Mouse (Mus musculus) mouse trophoblast stem cell (cell line): ENCODE data around the gene Birc2.
"Not testable (repeated sequence)": the region's sequence is repeated elsewhere in the genome, so short reads cannot be mapped to it uniquely, and the experiment has no call there.

Source experiments
- in situ Hi-C, 2 experiments: fragments of 300-500 bp; cut with MseI, MboI; formaldehyde crosslinking; loops; 2 replicates in 1 of 2; 3 replicates in 1 of 2; pipeline ENCODE4 v1.15.1; 2025

Gene Birc2

GRCm38 (mm10) chr9:7836905-7837805 is at the start of gene Birc2:
TSS of gene Birc2 (minus strand) at chr9:7837064.
- in situ Hi-C loops = no loop called here

DNA sequence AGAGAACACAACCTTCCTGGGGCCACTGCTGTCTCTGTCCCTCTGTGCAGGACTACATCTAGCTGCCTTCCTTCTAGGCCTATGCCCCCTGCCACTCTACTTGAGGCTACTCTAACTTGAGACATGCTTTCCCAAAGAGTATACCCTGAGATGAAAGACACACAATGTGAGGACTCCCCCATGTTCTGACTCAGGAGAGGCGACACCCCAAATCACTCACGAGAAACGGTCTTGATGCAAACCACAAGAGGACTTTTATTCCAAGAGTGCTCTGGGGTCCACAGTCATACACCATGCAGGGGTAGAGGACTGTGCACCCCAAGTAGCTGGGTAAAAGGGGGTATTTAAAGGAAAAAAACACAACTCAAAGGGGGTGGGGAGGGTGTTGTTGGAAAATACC is 47.5 kb upstream of the Birc2 start:
- in situ Hi-C loops = no loop called here

DNA sequence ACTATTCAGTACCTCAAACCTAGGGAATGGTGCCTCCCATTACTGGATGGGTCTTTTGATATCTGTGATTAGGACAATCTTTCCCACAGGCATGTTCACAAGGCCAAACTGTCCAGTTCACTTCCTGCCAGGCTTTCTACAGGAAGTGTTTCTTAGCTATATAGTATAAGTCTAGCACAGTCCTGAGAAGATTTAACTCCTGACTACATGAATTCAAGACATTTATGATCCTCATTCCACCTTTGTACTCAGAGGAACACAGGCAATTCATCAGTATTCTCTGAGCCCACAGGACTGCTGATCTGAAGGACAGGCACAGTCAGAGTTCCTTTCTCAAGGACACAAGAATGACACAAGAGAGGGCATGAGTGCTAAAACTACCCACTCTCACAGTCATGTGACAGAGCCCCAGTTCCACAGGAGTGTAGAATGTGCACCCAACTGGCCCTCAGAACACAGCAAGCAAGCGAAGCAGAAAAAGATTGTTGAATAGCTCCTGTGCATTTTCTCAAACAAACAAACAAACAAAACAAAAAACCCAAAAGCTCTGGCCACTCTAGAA is 45.5 kb upstream of the Birc2 start:
- in situ Hi-C loops = no loop called here

- in situ Hi-C loops = no loop called here
These were observed 36.8 kb upstream of the Birc2 start for GRCm38 (mm10) chr9:7873511-7874211.

DNA sequence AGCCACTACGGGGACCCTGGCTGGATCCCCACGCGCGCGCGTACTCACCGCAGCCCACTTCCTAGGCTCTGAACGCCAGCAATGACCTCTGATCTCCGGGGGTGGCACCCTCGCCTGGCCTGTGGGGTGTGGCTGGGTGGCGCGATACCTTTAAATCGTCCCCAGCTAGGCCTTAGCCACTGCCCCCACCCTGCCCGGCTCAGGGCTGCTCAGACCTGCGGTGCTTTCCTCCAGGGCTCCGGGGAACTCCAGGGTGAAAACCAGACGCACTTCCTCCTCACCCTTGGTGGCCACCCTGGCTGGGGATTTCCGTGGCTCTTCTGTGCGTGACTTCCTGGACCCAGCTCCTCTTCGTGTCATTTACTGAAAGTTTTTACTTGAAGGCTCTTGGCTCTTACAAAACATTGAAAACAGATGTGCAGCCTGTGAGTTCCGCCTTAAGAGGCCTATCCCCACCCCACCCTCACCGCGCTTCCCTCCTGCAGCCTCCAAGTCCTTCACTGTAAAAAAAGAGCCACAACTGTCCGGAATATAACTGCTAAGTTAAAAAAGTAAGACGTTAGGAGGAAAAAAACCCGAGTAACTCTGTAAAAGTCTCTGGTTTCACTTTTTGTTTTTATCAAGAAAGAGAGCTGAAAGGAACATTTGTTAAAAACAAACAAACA is 36.0 kb upstream of the Birc2 start, which contains the start of gene Birc3:
TSS of gene Birc3 (minus strand) at position 412 of the 665 bp plus-strand sequence.
- in situ Hi-C loops = no loop called here

GRCm38 (mm10) chr9:7872044-7872774 is 35.3 kb upstream of the Birc2 start:
- in situ Hi-C loops = no loop called here

DNA sequence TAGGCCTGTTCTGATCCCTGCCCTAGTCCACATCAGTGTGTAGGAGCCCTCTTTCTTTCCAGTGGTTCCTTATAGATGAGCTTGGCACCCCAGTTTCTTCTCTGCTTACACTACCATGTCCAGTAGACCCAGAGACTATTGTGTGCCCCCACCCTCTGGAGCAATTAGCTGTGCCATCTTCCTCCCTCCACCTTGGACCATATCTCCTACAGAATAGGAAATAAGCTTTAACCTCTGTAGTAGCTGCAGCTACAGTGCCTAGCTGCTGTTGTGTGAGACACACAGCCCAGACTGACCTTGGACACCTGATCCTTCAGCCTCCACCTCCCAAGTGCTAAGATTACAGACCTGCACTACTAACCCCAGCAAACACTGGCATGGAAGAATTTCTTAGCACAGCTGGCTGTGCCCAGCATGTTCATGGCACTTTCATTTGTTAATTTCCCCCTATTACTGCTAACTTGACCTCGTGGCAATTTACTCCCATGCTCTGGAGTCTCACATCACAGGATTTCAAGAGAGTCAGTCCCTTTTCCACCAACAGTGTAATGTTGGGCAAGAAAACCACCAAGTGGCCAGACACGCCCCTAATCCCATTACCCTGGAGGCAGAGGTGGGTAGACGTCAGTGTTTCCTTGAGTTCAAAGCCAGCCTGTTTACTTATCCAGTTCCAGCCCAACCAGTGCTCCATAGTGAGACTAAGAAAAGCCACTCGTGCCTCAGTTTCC is 34.6 kb upstream of the Birc2 start:
- in situ Hi-C loops = no loop called here

GRCm38 (mm10) chr9:7870556-7871315 is 33.9 kb upstream of the Birc2 start:
- in situ Hi-C loops = no loop called here

- in situ Hi-C loops = no loop called here
These were observed 32.1 kb upstream of the Birc2 start for GRCm38 (mm10) chr9:7868838-7869491.

- in situ Hi-C loops = no loop called here
These were observed 31.1 kb upstream of the Birc2 start for GRCm38 (mm10) chr9:7867981-7868380.

DNA sequence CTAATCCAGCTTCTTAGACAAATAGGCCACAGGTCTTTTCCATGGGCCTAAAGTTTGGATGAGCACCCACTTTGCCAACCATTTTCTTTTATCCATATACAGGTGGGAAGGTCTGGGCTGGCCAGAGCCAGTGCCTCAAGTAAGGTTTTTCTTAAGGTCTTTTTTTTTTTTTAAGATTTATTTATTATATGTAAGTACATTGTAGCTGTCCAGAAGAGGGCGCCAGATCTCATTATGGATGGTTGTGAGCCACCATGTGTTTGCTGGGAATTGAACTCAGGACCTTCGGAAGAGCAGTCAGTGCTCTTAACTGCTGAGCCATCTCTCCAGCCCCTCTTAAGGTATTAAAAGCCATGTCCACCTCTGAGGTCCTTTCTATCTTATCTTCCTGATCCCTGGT is 30.1 kb upstream of the Birc2 start:
- in situ Hi-C loops = not testable (repeated sequence)

GRCm38 (mm10) chr9:7860976-7861375 is 24.1 kb upstream of the Birc2 start:
- in situ Hi-C loops = no loop called here

- in situ Hi-C loops = loop anchor here in 1 of 2 experiments (10.0 kb wide), 1 partner anchor 141 kb away; no protein-coding TSS in a partner anchor
These were observed 19.0 kb upstream of the Birc2 start for GRCm38 (mm10) chr9:7855912-7856311.

DNA sequence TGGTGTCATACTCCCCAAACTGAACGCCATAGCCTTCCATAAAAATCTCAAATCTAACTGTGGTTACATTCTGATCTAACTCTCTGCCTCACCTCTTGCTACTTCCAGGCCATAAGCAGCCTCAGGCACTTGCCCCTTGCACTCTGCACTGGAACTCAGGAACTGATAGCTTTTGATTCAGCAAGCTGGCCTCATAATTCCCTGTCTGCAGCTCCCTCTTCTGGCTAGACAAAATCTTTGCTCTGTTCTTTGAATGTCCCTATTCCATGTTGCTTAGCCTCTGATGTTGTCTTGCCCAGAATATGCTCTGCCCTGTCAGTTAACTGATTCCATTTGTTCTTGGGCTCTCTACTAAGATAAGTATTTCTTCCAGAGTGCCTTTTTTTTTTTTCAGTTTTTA is 18.5 kb upstream of the Birc2 start:
- in situ Hi-C loops = loop anchor here in 1 of 2 experiments (10.0 kb wide), 1 partner anchor 141 kb away; no protein-coding TSS in a partner anchor

DNA sequence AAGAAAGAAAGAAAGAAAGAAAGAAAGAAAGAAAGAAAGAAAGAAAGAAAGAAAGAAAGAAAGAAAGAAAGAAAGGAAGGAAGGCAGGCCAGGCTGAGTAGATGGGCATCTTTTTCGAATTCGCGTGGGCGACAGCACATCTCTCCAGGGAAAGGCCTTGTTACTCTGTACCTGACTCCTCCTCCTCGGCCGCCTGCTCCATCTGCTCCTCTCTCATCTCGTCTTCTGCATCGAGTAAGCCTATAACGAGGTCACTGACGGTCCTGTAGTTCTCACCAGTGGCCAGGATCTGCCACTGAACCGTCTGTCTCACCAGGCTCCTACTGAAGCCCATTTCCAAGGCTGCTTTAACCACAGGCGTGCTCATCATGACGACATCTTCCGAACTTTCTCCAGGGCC is 17.3 kb upstream of the Birc2 start:
- in situ Hi-C loops = loop anchor here in 1 of 2 experiments (10.0 kb wide), 1 partner anchor 139 kb away; no protein-coding TSS in a partner anchor

GRCm38 (mm10) chr9:7852346-7853230 is 15.7 kb upstream of the Birc2 start:
- in situ Hi-C loops = loop anchor here in 1 of 2 experiments (10.0 kb wide), 1 partner anchor 138 kb away; no protein-coding TSS in a partner anchor

GRCm38 (mm10) chr9:7851841-7852240 is 15.0 kb upstream of the Birc2 start:
- in situ Hi-C loops = loop anchor here in 1 of 2 experiments (10.0 kb wide), 1 partner anchor 137 kb away; no protein-coding TSS in a partner anchor

DNA sequence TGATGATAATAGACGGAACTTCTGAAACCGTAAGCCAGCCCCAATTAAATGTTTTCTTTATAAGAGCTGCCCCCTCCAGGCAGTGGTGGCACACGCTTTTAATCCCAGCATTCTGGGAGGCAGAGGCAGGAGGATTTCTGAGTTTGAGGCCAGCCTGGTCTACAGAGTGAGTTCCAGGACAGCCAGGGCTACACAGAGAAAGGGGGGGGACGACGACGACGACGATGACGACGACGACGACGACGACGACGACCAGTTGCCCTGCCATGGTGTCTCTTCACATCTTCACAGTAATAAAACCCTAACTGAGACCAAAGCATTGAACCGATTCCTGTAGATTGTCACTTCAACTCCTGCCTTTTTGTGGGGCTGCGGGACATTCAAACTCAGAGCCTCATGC is 11.3 kb upstream of the Birc2 start:
- in situ Hi-C loops = no loop called here
